Mouse (Mus musculus): Measurements from ENCODE around the gene Sulf2.

Gene Sulf2

DNA sequence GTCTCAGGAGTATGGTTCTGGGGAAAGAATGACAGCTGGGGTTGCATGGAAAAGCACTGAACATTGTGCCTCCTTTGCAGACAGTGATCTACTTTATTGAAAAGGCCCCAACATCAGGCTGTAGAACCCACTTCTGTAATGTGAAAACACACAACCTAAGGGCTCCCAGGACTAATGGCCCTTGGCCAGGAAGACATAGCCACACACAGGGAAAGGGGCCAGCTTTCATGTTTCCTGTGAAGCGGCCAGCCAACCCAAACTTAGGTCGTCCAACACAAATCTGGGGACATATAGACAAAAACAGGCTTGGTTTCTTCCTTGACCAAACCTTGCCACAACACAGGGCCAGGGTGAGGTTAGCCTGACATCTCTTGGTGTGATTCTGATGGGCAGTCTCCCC lies 35.5 kb downstream of the Sulf2 start:
- no peak for DNase-seq (ENCODE audit: low read depth, low spot score)

DNA sequence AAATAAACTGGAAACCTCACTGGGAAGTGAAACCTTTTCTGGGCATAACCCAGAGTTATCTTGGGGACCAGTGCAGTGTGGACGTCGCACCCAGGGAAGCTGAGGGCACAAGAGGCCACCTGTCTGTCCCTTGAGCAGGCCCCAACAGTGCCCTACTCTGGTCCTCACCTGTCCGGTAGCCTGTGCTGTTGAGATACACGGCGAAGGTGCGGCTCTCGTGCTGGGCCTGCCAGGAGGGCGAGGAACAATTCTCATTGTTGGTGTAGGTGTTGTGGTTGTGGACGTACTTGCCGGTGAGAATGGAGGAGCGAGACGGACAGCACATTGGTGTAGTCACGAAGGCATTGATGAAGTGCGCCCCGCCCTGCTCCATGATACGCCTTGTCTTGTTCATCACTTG lies 38.8 kb downstream of the Sulf2 start:
- DNase-seq (ENCODE audit: low read depth, low spot score), result no peak

DNA sequence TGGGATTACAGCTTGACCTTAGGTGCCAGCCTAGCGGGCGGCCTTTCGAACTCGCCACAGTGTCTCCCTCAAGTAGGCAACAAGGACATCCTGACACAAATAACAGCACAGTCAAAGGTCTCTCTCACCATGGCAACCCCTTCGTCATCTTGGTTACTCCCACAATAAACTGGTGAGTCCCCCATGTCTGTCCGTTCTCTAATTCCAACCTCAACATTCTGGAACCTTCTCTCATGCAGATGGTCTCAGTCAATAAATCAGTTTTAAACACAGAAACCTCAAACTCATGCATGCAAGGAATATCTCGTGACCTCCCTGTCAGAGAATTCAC lies 39.2 kb downstream of the Sulf2 start:
- DNase-seq (ENCODE audit: low read depth, low spot score), result no peak

DNA sequence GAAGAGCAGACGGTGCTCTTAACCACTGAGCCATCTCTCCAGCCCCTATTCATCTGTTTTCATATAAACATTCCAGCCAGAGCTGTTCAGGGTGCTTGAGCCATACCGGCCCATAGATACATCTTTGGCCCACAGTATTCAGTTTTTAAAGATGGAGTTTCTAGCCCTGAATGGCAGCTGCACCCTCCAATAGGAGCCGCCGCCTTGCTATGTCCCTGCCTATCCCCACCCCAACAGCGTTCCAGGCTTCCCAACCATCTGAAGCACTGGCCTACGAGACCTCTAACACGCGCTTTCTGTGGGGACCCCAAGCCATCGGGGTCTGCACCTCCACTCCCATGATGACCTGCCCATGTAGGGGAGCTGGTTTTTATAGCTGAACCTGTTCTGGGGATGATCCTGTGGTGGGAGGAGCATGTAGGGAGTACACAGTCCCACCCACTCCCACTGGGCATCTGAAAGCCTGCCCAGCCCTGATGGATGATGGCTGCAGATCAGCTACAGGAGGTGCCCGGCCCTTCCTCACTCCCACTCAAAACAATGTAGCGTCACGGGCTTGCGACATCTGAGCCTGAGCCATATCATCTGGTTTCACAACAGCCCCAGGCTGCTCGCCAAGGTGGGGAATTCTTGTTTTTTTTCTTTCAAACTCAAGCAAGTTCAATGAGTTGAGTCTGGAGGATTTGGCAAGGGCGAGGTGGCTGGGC lies 39.7 kb downstream of the Sulf2 start:
- DNase-seq (ENCODE audit: low read depth, low spot score), result peak; percentile 41

DNA sequence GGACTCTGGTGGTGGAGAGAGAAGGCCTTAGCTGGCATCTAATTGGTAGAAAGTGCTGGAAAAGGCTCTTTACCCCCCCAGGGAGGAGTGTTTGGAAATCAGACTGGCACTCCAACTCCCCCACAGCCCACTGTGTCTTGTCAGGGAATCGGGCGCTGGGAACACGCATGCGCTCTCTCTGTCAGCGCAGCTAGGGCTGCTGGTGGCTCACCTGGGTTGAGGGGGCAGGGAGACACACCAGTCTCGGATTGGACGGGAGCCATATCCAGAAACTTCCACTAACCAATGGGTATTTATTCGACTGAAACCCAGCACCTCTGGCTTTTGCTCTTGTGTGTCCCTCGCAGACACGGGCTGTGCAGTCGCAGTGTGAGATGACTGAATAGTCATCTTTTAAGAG lies 42.5 kb downstream of the Sulf2 start:
- no peak for DNase-seq (ENCODE audit: low read depth, low spot score)

DNA sequence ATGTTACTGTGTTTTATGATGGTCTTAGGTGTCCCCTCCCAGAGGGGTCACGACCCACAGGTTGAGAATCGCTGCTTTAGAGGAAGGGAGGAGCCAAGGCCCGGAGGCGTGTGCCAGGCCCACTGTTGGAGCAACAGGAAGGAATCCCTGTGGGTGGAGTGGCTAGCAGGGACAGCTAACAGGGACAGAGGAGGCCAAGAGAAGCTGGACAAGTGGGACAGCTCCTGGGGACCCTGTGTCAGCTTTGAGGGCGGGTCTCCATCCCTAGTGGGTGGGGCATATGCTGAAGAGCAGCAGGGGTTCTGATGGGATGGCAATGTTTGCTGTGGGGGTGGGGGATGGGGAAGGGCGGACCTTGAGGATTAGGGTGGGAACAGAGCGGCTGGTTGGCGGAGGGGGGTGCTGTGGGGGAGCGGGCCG lies 43.6 kb downstream of the Sulf2 start:
- peak; percentile 71 for DNase-seq (ENCODE audit: low read depth, low spot score)

DNA sequence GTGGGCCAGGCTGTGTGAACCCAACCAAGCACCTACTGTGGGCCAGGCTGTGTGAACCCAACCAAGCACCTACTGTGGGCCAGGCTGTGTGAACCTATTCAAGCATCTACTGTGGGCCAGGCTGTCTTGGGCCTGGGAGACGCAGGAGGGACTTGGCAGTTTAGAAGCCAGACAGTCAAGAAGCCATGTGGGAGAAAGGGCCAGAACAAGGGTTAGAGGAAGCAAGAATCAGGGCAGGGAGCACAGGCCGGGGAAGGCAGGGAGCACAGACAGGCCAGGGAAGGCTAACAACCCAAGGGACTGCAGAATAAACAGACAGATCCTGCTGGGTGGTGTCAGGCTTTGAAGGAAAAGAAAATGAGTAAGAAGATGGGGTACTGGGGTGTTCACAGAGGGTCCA lies 44.2 kb downstream of the Sulf2 start:
- DNase-seq (ENCODE audit: low read depth, low spot score), result no peak

DNA sequence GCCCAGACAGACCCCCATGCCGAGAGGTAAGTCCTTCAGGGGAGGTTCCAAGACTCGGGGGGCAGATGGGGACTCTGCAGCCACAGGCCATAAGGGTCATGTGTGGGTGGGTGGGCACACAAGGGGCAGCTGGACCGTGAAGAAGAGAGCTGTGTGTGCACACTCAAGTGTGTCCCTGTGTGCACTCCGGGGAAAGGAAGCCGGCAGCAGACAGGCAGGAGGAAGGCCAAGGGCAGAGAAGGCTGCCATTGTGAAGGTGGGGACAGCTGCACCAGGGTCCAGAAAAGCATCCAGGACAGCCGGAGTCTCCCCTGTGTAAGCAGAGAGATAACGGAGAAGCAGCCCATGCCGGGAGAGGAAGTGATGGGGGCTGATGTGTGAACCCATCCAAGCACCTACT lies 44.7 kb downstream of the Sulf2 start:
- DNase-seq (ENCODE audit: low read depth, low spot score), result no peak

DNA sequence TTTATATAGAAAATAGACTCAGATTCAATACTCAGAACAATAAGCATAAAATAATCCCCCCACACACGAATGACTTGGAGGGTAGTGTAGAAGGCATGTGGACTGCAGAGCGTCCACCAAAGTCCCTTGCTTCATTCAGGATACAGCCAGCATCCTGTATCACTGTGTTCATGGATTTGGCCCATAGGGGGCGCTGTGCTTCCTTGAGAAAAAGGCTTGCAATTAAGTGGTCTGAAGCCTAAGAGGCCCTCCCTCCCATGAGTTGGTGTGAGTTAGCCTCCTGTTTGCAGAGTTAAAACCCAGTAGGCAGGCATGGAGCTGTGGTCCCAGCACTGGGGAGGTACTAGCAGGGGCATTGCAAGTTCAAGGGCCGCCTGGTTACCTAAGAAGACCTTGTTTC lies 47.1 kb downstream of the Sulf2 start:
- peak; percentile 86 for DNase-seq (ENCODE audit: low read depth, low spot score)

DNA sequence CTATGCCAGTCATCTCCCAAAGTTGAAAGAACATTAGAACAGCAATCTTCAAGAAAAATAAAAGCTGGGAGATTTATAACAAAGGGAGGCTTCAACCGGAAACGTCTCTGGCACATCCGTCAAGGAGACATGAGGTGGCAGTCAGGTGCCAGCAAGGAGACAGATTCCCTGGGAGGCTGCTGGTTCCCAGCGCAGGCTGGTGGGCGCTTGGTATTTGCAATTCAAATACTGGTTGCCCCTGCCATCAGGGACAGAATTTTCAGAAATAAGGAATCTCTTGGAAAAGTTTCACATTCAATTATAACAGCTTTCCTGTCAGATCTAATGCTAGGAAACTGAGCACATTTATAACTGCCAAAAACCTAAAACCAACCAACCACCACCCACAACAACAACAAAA lies 47.6 kb downstream of the Sulf2 start:
- DNase-seq (ENCODE audit: low read depth, low spot score), result no peak

DNA sequence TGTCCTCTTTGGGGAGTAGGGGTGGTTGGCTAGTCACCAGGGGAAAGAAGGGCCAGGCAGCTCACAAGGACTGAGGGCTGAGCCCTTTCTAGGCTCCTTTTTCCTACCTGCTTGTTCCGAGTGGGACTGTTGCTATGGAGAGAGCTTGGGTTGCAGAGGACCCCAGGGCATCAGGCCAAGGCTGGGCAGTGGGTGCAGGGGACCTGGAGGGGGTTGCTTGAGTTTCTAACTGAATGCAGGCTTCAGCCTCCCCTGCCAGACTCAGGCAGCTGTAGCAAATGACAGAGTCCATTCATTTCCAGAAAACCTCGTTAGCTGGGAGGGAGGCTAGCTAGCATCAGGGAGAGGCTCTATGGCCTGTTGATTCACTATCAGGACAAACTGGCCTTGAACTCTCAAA lies 48.8 kb downstream of the Sulf2 start:
- no peak for DNase-seq (ENCODE audit: low read depth, low spot score)

DNA sequence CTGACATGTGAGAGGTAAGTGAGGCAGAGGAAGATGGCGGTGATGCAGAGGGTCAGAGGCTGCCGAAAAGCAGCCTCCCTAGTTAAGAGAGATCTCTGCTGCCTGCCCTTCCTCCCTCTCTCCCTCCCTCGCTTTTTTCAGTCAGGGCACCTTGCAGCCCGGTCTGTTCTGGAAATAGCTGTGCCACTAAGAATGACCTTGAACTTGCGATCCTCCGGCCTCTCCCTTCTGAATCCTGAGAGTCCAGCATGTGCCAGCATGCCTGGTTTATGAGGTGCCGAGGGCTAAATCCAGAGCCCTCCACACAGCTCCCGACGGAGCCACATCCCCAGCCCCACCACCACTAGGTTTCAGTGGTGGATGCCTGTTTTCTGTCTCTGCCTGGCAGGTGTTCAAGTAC lies 49.6 kb downstream of the Sulf2 start:
- peak; percentile 59 for DNase-seq (ENCODE audit: low read depth, low spot score)

DNA sequence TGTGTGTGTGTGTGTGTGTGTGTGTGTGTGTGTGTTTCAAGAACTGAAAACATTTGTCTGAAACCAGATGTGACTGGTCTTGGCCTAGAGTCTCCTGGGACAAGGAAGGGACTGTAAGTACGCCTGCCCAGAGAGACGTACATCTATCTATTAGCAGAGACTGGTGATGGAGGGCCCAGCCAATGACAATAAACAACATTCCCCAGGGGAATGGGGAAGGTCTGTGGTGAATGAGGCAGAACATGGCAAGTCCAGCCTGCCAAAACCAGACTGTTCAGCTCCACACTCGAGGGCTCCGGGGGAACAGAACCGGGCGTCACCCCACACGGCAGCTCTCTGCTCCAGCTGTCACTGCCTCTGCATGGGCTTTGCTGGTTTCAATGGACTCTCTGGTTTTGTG lies 52.6 kb downstream of the Sulf2 start:
- DNase-seq (ENCODE audit: low read depth, low spot score), result no peak

DNA sequence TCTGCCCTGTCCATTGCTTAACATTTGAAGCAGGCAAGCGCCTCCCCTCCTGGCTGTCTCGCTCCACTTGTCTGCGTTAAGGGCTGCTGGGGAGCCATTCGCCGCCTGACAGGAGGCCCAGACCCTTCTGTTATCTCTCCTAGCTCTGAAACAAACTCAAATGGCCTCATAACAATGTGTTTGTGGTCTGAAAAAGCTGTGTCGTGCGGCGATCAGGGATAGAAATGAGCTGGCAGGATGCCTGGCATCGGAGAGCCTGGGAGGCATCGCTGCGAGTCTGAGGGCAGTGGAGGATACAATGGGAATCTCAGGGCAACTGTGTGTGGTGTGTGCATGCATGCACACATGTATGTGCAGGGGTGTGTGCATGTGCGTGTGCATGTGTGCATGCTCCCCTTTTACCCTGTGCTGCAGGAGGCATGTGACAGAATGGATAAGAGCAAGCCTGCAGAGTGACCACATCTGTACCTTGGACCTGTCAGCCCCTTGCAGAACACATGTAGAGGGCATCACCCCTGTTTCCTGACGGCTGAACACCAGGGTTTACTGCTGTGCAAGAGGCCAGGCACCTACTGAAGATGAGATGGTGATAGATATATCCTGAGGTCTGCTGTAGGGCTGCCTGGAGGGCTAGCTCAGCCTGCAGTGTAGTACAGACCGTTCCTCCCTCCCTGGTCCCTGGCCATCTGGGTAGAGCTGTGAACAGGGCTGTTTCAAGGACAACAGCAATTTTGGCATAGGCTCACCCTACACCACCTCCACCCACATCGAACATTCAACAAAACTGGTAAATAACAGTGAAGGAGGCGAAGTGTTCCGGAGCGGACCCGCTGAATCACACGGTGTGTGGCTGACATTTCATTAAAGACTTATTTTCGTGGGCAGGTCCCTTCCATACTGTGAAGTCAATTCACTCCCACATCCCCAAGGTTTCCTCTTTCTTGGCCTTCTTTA lies 54.9 kb downstream of the Sulf2 start:
- DNase-seq (ENCODE audit: low read depth, low spot score), result no peak

DNA sequence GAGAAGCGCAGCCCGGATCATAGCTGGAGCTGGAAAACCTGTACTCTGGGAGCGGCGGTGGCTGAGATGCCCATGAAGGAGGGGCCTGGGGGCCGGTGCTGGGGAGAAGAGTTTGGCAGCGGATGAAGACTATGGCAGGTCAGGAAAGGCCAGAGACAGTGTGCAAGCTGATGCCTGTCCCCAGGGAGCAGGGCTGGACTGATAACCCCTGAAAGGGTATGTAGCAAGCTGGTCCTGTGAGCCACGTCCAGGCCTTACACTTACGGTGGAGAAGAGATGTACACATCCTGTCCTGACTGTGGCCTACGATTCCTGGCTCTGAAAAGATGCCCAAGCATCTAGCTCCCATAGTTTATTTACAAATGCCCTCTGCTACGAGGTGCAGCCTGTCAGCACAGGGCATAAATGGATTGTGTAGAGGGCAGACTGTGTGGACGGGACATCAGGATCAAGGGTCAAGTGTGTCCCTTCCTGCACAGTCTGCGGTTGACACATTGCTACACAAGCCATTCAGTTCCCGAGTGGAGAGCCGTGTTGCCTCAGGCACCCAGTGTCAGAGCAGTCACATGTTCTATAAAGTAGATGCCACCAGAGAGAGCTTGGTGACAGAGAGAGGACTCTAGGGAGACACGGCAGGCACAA lies 57.0 kb downstream of the Sulf2 start:
- no peak for DNase-seq (ENCODE audit: low read depth, low spot score)

DNA sequence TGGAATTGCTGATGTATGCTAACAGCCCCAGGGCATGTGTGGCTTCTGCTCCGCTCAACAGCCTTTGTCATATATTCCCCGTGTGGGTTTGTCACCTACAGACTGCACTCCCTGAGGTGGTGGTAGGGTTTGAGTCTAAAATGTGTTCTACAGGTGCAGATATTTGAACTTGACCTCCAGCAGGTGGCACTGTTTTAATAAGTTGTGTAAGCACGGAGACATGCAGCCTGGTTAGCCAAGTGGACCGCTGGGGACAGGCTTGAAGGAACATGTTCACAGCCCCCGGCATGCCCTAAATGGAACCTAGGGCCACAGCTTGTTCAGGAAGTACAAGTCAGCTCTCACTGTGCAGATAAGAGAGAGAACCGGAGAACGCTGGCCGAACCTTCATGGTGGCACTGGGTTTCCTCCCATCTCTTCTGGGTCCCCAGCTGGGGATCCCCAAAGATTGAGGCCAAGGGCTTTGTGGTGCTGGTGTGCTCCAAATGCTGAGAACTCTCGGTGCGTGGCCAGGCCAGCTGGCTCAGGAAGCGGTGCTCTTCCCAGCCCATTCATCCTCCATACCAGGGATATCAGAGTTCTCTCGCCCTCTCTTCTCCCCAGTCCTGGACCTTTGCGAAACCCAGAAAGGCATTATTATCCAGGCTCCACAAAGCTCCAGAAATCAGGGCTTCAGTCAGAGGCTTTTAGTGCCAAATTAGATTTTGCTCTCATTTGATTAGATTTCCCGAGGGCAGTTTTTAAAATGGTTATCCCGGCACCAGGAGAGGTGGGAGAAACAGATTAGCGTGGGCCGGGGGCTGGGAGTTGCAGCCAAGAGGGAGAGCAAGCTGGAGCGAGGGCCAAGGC lies 57.8 kb downstream of the Sulf2 start:
- DNase-seq (ENCODE audit: low read depth, low spot score), result peak; percentile 81

DNA sequence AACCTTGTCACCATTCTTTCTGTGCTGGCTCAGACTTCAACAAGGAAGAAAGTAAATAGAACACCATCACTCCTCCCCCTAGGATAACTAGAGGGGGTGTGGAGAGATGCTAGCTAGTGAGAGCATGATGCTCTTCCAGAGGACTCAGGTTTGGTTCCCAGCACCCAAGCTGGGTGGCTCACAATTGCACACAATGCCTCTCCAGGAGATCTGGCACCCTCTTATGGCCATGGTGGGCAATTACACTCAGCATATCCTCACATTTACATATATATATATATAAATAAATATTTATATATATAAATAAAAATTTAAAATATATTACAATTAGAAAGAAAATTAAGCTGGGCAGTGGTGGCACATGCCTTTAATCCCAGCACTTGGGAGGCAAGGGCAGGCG lies 58.6 kb downstream of the Sulf2 start:
- DNase-seq (ENCODE audit: low read depth, low spot score), result no peak

DNA sequence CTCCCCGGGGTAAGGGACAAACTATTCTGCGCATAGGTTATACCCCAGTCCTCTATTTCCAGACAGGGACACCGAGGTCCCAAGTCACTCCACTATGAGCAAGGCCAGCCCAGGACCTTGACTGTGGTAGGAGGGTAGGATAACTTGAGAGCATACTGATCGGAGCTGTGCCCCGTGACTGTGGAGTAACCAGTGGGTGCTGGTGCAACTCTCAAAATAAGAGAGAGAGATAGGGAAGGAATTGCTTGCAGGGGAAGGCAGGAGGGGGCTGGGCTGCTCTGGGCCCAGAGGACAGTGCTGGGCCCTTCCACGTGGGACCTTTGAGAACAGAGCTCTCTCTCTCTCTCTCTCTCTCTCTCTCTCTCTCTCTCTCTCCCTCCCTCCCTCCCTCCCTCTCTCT lies 59.2 kb downstream of the Sulf2 start:
- no peak for DNase-seq (ENCODE audit: low read depth, low spot score)

DNA sequence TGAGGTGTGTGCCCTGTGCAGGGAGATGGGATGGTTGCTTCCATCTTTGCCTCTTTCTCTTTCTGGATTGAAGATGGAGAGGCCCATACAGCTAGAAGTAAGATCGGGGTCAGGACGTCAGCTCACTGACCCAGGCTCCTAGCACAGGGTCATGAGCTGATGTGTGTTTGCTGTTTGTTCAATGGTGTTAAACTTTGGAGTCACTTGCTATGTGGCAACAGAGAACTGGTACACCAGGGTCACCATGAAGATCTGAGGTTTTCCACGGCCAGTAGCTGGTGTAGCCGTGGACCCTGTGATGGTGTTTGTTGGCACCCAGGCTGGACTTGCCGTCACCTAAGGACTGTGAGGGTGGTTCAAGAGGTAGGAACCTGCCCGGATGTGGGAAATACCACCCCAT lies 63.1 kb downstream of the Sulf2 start:
- DNase-seq (ENCODE audit: low read depth, low spot score), result no peak

DNA sequence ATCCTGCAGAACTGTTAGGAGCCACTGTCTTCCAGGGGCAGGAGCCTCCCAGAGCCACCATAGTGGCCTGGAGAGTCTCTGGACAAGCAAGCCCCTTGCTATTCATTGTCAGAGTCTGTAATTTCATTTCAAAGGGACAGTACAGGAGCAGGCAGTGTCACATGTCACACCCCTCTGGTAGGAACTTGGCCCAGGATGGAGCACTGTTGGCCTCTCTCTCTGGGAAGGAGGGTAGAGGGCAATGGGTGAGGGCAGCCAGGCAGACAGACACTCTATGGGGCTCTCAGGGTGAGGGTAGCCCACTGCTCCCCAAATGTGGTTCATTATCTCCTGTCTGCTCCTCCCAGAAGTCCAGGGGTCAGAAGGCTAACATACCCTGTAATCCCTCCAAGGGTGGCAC lies 63.9 kb downstream of the Sulf2 start:
- no peak for DNase-seq (ENCODE audit: low read depth, low spot score)

DNA sequence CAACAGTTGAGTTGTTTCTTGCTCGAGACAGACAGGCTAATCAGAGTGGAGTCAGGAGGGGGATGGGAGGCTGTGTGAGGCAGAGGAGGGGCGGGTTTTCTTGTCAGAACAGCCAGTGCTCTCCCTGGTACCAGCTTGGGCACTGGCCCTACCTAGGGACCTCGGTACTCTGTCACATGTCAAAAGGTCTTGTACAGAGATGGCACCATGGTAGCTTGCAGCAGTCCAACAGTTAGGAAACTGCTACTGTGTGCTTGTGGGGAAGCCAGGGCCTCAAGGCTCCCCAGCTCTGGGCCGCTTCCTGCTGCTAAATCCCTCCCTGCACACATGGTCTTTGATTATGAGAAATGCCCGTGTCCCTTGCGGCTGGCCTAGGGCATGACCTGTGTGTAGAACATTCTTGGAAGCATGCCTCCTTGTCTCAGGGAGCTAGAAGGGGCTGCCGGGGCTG lies 65.3 kb downstream of the Sulf2 start:
- DNase-seq (ENCODE audit: low read depth, low spot score), result no peak

DNA sequence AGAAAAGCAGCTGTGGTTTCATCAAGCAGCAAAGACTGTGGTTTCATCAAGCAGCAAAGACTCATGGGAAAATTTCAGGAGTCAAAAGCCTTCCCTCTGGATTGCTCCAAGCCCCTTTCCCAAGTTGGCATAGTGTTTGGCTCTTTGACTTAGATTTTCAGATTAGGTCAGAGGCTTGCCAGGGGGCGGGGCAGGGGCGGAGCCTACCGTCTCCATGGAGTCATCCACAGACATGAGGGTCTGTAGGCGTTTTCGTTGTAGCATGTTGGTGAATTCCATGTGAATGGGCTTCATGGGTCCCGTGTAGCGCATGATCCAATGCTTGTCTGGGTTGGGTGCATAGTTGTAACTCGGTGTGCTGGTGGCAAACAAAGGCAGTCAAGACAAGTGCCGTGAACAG lies 66.5 kb downstream of the Sulf2 start:
- DNase-seq (ENCODE audit: low read depth, low spot score), result no peak

Measured in ES-CJ7 (cell line).